Mouse (Mus musculus): ENCODE results near the gene Ppp3ca.

The Ppp3ca gene

GRCm38 (mm10) chr3:136670110-136670359 lies at the start of gene Ppp3ca:
TSS of gene Ppp3ca (plus strand) at chr3:136670124.
- in situ Hi-C loops (cut with MboI; ENCODE audit: unreplicated experiment in 2 of 2), result loop anchor here (5.0 to 25.0 kb wide), 6 partner anchors 37 to 783 kb away; no protein-coding TSS in a partner anchor

GRCm38 (mm10) chr3:136640544-136641230 lies 29.2 kb upstream of the Ppp3ca start:
- in situ Hi-C loops (cut with MboI; ENCODE audit: unreplicated experiment in 2 of 2), result no loop called here

- in situ Hi-C loops (cut with MboI; ENCODE audit: unreplicated experiment in 2 of 2), result loop anchor here in 1 of 2 experiments (25.0 kb wide), 2 partner anchors 761 to 764 kb away; no protein-coding TSS in a partner anchor
These were observed 19.0 kb upstream of the Ppp3ca start for GRCm38 (mm10) chr3:136650966-136651365.

- in situ Hi-C loops (cut with MboI; ENCODE audit: unreplicated experiment in 2 of 2), result loop anchor here in 1 of 2 experiments (25.0 kb wide), 2 partner anchors 761 to 764 kb away; no protein-coding TSS in a partner anchor
These were observed 18.4 kb upstream of the Ppp3ca start for GRCm38 (mm10) chr3:136651496-136651895.

GRCm38 (mm10) chr3:136656460-136657035 lies 13.4 kb upstream of the Ppp3ca start:
- in situ Hi-C loops (cut with MboI; ENCODE audit: unreplicated experiment in 2 of 2), result loop anchor here in 1 of 2 experiments (25.0 kb wide), 2 partner anchors 756 to 769 kb away; no protein-coding TSS in a partner anchor

GRCm38 (mm10) chr3:136658681-136659080 lies 11.2 kb upstream of the Ppp3ca start:
- in situ Hi-C loops (cut with MboI; ENCODE audit: unreplicated experiment in 2 of 2), result loop anchor here in 1 of 2 experiments (25.0 kb wide), 2 partner anchors 754 to 771 kb away; no protein-coding TSS in a partner anchor

- in situ Hi-C loops (cut with MboI; ENCODE audit: unreplicated experiment in 2 of 2), result loop anchor here (5.0 to 25.0 kb wide), 7 partner anchors 220 to 778 kb away; partner anchors contain the start of gene Bank1 (in 2 of the 2)
These were observed 4.8 kb upstream of the Ppp3ca start for GRCm38 (mm10) chr3:136665119-136665518.

GRCm38 (mm10) chr3:136668072-136668471 lies 1.9 kb upstream of the Ppp3ca start:
- in situ Hi-C loops (cut with MboI; ENCODE audit: unreplicated experiment in 2 of 2), result loop anchor here (5.0 to 25.0 kb wide), 7 partner anchors 223 to 781 kb away; partner anchors contain the start of gene Bank1 (in 2 of the 2)

GRCm38 (mm10) chr3:136669231-136670109 lies 454 bp upstream of the Ppp3ca start:
- in situ Hi-C loops (cut with MboI; ENCODE audit: unreplicated experiment in 2 of 2), result loop anchor here (5.0 to 25.0 kb wide), 11 partner anchors 38 to 782 kb away; partner anchors contain the start of gene Bank1 (in 2 of the 2)

- in situ Hi-C loops (cut with MboI; ENCODE audit: unreplicated experiment in 2 of 2), result loop anchor here (5.0 to 25.0 kb wide), 6 partner anchors 37 to 783 kb away; no protein-coding TSS in a partner anchor
These were observed 622 bp downstream of the Ppp3ca start for GRCm38 (mm10) chr3:136670360-136671131.

GRCm38 (mm10) chr3:136671161-136671939 lies 1.4 kb downstream of the Ppp3ca start:
- in situ Hi-C loops (cut with MboI; ENCODE audit: unreplicated experiment in 2 of 2), result loop anchor here (5.0 to 25.0 kb wide), 6 partner anchors 36 to 784 kb away; no protein-coding TSS in a partner anchor

GRCm38 (mm10) chr3:136671940-136672278 lies 2.0 kb downstream of the Ppp3ca start:
- in situ Hi-C loops (cut with MboI; ENCODE audit: unreplicated experiment in 2 of 2), result loop anchor here (5.0 to 25.0 kb wide), 6 partner anchors 35 to 785 kb away; no protein-coding TSS in a partner anchor

- in situ Hi-C loops (cut with MboI; ENCODE audit: unreplicated experiment in 2 of 2), result loop anchor here (5.0 to 25.0 kb wide), 6 partner anchors 34 to 786 kb away; no protein-coding TSS in a partner anchor
These were observed 2.9 kb downstream of the Ppp3ca start for GRCm38 (mm10) chr3:136672870-136673269.

- in situ Hi-C loops (cut with MboI; ENCODE audit: unreplicated experiment in 2 of 2), result loop anchor here (5.0 to 25.0 kb wide), 6 partner anchors 34 to 786 kb away; no protein-coding TSS in a partner anchor
These were observed 3.4 kb downstream of the Ppp3ca start for GRCm38 (mm10) chr3:136673363-136673762.

GRCm38 (mm10) chr3:136674486-136674885 lies 4.6 kb downstream of the Ppp3ca start:
- in situ Hi-C loops (cut with MboI; ENCODE audit: unreplicated experiment in 2 of 2), result loop anchor here (5.0 to 25.0 kb wide), 6 partner anchors 33 to 787 kb away; no protein-coding TSS in a partner anchor

- in situ Hi-C loops (cut with MboI; ENCODE audit: unreplicated experiment in 2 of 2), result loop anchor here (10.0 to 25.0 kb wide), 3 partner anchors 158 to 1240 kb away; partner anchors contain the start of gene Ube2d3 (in 1 of the 2)
These were observed 7.1 kb downstream of the Ppp3ca start for GRCm38 (mm10) chr3:136676991-136677390.

- in situ Hi-C loops (cut with MboI; ENCODE audit: unreplicated experiment in 2 of 2), result loop anchor here (10.0 to 25.0 kb wide), 3 partner anchors 156 to 1241 kb away; partner anchors contain the start of gene Ube2d3 (in 1 of the 2)
These were observed 8.5 kb downstream of the Ppp3ca start for GRCm38 (mm10) chr3:136678386-136678785.

- in situ Hi-C loops (cut with MboI; ENCODE audit: unreplicated experiment in 2 of 2), result loop anchor here (10.0 to 25.0 kb wide), 3 partner anchors 155 to 1243 kb away; partner anchors contain the start of gene Ube2d3 (in 1 of the 2)
These were observed 10.1 kb downstream of the Ppp3ca start for GRCm38 (mm10) chr3:136679903-136680491.

Data from v-Abl transformed pro-B cells (cell line).